ENCODE assay signal across 8 mouse cellular contexts in the genomic region with DNA sequence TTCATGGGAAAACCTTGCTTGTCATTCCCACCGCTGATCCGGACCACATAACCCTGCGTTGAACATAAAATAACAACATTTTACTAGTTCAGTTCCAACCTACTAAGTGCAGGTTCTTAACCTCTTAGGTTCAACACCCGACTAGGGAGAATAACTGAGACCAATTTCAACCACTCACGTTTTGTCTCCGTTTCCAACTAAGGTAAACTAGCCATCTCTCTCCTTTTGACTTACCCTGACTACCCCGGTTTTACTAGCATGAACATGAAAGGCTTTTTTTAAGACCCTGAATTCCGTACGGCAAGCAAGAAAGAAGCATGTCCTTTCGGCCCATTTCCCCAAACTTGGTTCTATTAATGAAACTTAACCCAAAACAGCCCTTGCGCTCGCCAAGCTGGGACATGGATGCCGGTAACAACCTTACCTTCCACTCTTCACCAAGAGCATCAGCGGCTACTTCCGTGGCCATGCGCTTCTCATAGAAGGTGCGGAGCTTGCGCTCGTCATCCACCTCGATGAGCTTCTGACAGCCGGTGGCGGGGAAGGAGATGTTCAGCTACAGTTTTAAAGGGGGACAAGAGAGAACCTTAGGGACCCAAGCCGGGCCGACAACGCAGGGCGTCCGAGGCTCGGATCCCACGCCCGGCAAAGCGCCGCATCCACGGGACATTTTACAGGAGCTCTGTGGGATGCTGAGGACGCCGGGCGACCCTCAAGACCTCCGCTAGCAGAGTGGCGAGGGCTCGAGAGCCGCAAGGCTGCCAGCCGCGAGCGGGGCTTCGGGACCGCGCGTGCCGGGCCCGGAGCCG. TPM values are rescaled to one million over a fixed set of nuclear protein-coding genes. Genes with fewer than 3 reads are reported as not detected.
DNase-seq lines count a peak whose midpoint lies in the region; ATAC-seq and TF ChIP-seq lines count a peak whose summit lies in the region.

No protein-coding gene starts in this region.

- TF ChIP-seq POLR2A in ES-Bruce4 (IDR thresholded peaks at IDR 0.05; ENCODE audit: insufficient read depth, low read length) = no peak

- peak overlapping the region; percentile 98 for H3K27ac ChIP-seq in layer of hippocampus, adult 2 months
- H3K27ac ChIP-seq in ES-Bruce4 (ENCODE audit: insufficient read depth, low read length) = peak overlapping the region; percentile 24
- H3K27ac ChIP-seq in embryonic facial prominence, embryonic 13.5 days = peak overlapping the region; percentile 96
- H3K27ac ChIP-seq in intestine, postnatal 0 days (ENCODE audit: low read depth, low read length) = peak overlapping the region; percentile 89
- peak overlapping the region; percentile 95 for H3K27ac ChIP-seq in neural tube, embryonic 14.5 days (ENCODE audit: low read depth, low read length)

- H3K4me2 ChIP-seq in embryonic facial prominence, embryonic 13.5 days = peak overlapping the region; percentile 84
- H3K4me2 ChIP-seq in intestine, postnatal 0 days (replicated peaks; ENCODE audit: low read depth) = peak overlapping the region; percentile 72
- H3K4me2 ChIP-seq in neural tube, embryonic 14.5 days (ENCODE audit: low read depth, low read length) = peak overlapping the region; percentile 78

- ATAC-seq in embryonic facial prominence, embryonic 13.5 days (ENCODE audit: insufficient number of reproducible peaks, insufficient read depth, low FRiP score, low TSS enrichment, low read depth) = no peak
- ATAC-seq in intestine, postnatal 0 days = no peak
- peak; percentile 7 for ATAC-seq in neural tube, embryonic 14.5 days (ENCODE audit: low read depth)

- DNase-seq in layer of hippocampus, adult 2 months (ENCODE audit: low spot score in 2 of 2) = no peak
- DNase-seq in layer of hippocampus, postnatal 36 days = no peak
- DNase-seq in right cerebral cortex, postnatal 25 days = no peak
- DNase-seq in adrenal gland, adult 18-20 months (ENCODE audit: low spot score in 2 of 2) = no peak

- peak overlapping the region; percentile 99 for H3K9ac ChIP-seq in ES-Bruce4 (ENCODE audit: low read depth, poor library complexity, severe bottlenecking)
- peak overlapping the region; percentile 100 for H3K9ac ChIP-seq in embryonic facial prominence, embryonic 13.5 days
- peak overlapping the region; percentile 95 for H3K9ac ChIP-seq in intestine, postnatal 0 days (ENCODE audit: low read depth, low read length)
- peak overlapping the region; percentile 100 for H3K9ac ChIP-seq in neural tube, embryonic 14.5 days (replicated peaks; ENCODE audit: low read depth, low read length)

- no peak for TF ChIP-seq CTCF in layer of hippocampus, adult 2 months (conservative IDR thresholded peaks at IDR 0.05)
- no peak for TF ChIP-seq CTCF in ES-Bruce4 (IDR thresholded peaks at IDR 0.05; ENCODE audit: low read depth, low read length)
- no peak for TF ChIP-seq CTCF in intestine, postnatal 0 days (IDR thresholded peaks at IDR 0.05; ENCODE audit: low read depth)

- H3K9me3 ChIP-seq in ES-Bruce4 (replicated peaks; ENCODE audit: control insufficient read depth, insufficient read depth, low read length, poor library complexity, severe bottlenecking) = no peaks in the 10 kb centered on the region
- no peaks in the 10 kb centered on the region for H3K9me3 ChIP-seq in embryonic facial prominence, embryonic 13.5 days
- no peaks in the 10 kb centered on the region for H3K9me3 ChIP-seq in intestine, postnatal 0 days (ENCODE audit: control insufficient read depth)
- no peaks in the 10 kb centered on the region for H3K9me3 ChIP-seq in neural tube, embryonic 14.5 days (ENCODE audit: control insufficient read depth, low read length)

- H3K4me3 ChIP-seq in layer of hippocampus, adult 2 months = peak overlapping the region; percentile 74
- peak overlapping the region; percentile 82 for H3K4me3 ChIP-seq in ES-Bruce4 (ENCODE audit: low read depth, low read length)
- H3K4me3 ChIP-seq in embryonic facial prominence, embryonic 13.5 days = peak overlapping the region; percentile 96
- H3K4me3 ChIP-seq in intestine, postnatal 0 days (ENCODE audit: low read depth, low read length) = peak overlapping the region; percentile 75
- H3K4me3 ChIP-seq in neural tube, embryonic 14.5 days (ENCODE audit: low read depth, low read length) = peak overlapping the region; percentile 96

- 1% methylated on average over 50 of the region's 50 CpGs for WGBS in embryonic facial prominence, embryonic 13.5 days
- under 1% methylated on average over 50 of the region's 50 CpGs for WGBS in intestine, postnatal 0 days
- WGBS in neural tube, embryonic 14.5 days = 2% methylated on average over 50 of the region's 50 CpGs

- H3K27me3 ChIP-seq in ES-Bruce4 (ENCODE audit: control insufficient read depth, insufficient read depth, low read length, poor library complexity, severe bottlenecking) = no peaks in the 10 kb centered on the region
- no peaks in the 10 kb centered on the region for H3K27me3 ChIP-seq in embryonic facial prominence, embryonic 13.5 days
- no peaks in the 10 kb centered on the region for H3K27me3 ChIP-seq in intestine, postnatal 0 days (replicated peaks; ENCODE audit: control insufficient read depth, insufficient read depth, low read length)
- H3K27me3 ChIP-seq in neural tube, embryonic 14.5 days (ENCODE audit: control insufficient read depth, insufficient read depth, low read length) = 0 out of 2 replicates have a peak, but pooled peaks cover 2% of the 10 kb centered on the region

- no peaks in the 10 kb centered on the region for H3K4me1 ChIP-seq in ES-Bruce4 (ENCODE audit: control insufficient read depth, insufficient read depth, low read length)
- H3K4me1 ChIP-seq in embryonic facial prominence, embryonic 13.5 days = peaks cover 18% of the 10 kb centered on the region; the same call in 1 of the 2 replicates
- H3K4me1 ChIP-seq in intestine, postnatal 0 days (replicated peaks; ENCODE audit: control insufficient read depth, insufficient read depth, low read length) = 0 out of 2 replicates have a peak, but pooled peaks cover 3% of the 10 kb centered on the region
- H3K4me1 ChIP-seq in neural tube, embryonic 14.5 days (ENCODE audit: control insufficient read depth, insufficient read depth, low read length) = peaks cover 14% of the 10 kb centered on the region

- no peak for TF ChIP-seq EP300 in ES-Bruce4 (IDR thresholded peaks at IDR 0.05; ENCODE audit: insufficient read depth, low read depth, low read length)

- H3K36me3 ChIP-seq in ES-Bruce4 (ENCODE audit: control insufficient read depth, insufficient read depth, low read length, poor library complexity, severe bottlenecking) = peaks cover 41% of the 10 kb centered on the region
- H3K36me3 ChIP-seq in embryonic facial prominence, embryonic 13.5 days = peaks cover 33% of the 10 kb centered on the region
- peaks cover 30% of the 10 kb centered on the region for H3K36me3 ChIP-seq in intestine, postnatal 0 days (ENCODE audit: control insufficient read depth, insufficient read depth)
- peaks cover 28% of the 10 kb centered on the region for H3K36me3 ChIP-seq in neural tube, embryonic 14.5 days (ENCODE audit: control insufficient read depth, insufficient read depth, low read length)

RNA-seq across cellular contexts. Expression of gene Rps6, which starts 0.7 kb away (rescaled TPM):
- 100 to 1,000 TPM; 437 to 445 TPM for total RNA-seq in layer of hippocampus, adult 2 months (2021)
- total RNA-seq in layer of hippocampus, postnatal 36 days (2021) = 100 to 1,000 TPM; 412 to 432 TPM
- 2,690 and 2,954 TPM in 2 replicates for polyA plus RNA-seq in ES-Bruce4 (2011; ENCODE audit: insufficient read depth, insufficient read length, low read depth, missing spikeins)
- 720 and 781 TPM in 2 replicates for polyA plus RNA-seq in embryonic facial prominence, embryonic 13.5 days (2015; fragmentation: Nextera tagmentation; extraction: Ambion mirVana)
- 350 and 389 TPM in 2 replicates for polyA plus RNA-seq in intestine, postnatal 0 days (2015; fragmentation: Nextera tagmentation; extraction: Ambion mirVana)
- 373 and 376 TPM in 2 replicates for polyA plus RNA-seq in neural tube, embryonic 14.5 days (2014; fragmentation: Nextera tagmentation; extraction: Ambion mirVana)
- 100 to 1,000 TPM; 850 to 888 TPM for total RNA-seq in adrenal gland, adult 18-20 months (2021)

RNA-seq across cellular contexts. Expression of gene Acer2, which starts 17.7 kb away (rescaled TPM):
- 1 to 10 TPM; 5.1 TPM for total RNA-seq in layer of hippocampus, adult 2 months (2021)
- total RNA-seq in layer of hippocampus, postnatal 36 days (2021) = 1 to 10 TPM; 5.1 to 6.9 TPM
- 20.8 and 22.1 TPM in 2 replicates for polyA plus RNA-seq in ES-Bruce4 (2011; ENCODE audit: insufficient read depth, insufficient read length, low read depth, missing spikeins)
- 18.1 and 19.2 TPM in 2 replicates for polyA plus RNA-seq in embryonic facial prominence, embryonic 13.5 days (2015; fragmentation: Nextera tagmentation; extraction: Ambion mirVana)
- polyA plus RNA-seq in intestine, postnatal 0 days (2015; fragmentation: Nextera tagmentation; extraction: Ambion mirVana) = 9.3 and 9.7 TPM in 2 replicates
- 23.3 and 23.5 TPM in 2 replicates for polyA plus RNA-seq in neural tube, embryonic 14.5 days (2014; fragmentation: Nextera tagmentation; extraction: Ambion mirVana)
- total RNA-seq in adrenal gland, adult 18-20 months (2021) = 10 to 100 TPM; 20.5 to 36.3 TPM

Comparison
In these comparisons a context has a peak if more than half of its experiments do, and no peak if none do; other contexts are left out.
1. H3K27ac ChIP-seq: peak in every context shown above with its lines; median percentile 98 in layer of hippocampus, adult 2 months; 96 in embryonic facial prominence, embryonic 13.5 days; 95 in neural tube, embryonic 14.5 days; 89 in intestine, postnatal 0 days; 24 in ES-Bruce4.